Mouse (Mus musculus): ENCODE results near the gene Dbndd2.
A peak's percentile ranks its signal among the peaks of the same experiment; 100 is the strongest.

Dbndd2 gene

DNA sequence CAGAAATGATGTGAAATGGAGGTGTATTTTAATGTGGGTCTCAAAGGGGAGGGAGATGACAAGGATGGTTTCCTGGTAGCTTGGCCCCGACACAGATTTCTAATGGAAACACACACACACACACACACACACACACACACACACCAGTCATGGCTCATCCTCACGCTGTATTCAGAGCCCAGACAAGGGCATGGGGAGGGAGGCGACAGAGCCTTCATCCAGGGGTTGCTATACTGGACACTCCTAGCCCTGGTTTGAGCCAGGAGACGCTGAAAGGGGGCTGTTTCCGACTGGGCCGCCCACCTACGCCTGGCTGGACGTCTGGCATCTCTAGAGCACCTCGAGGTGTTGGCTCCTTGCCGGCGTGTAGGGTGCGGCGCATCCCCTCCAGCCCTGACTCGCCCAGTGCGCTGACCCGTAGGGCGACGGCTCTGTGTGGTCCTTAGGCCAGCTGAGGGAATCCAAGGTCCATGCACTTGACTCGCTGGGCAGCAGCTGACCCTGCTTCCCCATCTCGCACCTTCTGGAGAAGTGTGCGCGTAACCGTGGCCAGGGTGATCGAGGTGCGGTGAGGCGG is at the start of gene Dbndd2:
Gene Dbndd2, plus strand, starts transcription at position 426 of the 577 bp plus-strand sequence.
- DNase-seq (ENCODE audit: low spot score), result no peak

DNA sequence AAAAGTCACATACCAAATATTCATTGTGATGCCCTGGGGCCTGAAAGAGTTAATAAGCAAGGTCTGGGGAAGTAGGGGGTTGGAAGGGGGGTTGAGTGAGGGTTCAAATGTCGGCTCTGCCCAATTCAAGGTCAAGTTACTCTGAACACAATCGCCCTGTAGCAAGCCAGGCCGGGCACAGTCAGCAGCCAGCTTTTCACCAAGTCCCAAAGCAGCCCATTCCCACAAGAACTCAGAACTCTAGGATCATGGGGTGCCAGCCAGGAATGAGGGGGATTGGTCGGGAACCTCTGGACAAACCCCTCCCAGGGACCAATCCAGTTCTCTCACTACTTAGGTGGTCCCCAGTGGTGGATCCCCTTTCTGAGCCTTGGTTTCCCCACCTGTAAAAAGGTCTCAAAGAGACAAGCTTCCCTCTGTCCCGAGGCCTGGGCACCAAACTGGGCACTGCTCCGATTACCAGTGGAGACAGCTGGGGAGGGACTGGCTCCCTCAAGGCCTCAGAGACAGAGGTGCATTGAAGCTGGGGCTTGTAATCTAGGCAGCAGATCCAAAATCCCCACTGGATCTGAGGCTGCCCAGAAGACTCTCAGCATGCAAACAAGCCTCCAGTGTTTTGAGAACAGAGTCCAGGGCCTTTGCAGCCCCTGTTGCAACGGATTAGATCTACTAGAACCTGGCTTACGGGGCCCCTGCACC is 49.5 kb upstream of the Dbndd2 start:
- no peak for DNase-seq (ENCODE audit: low spot score)

DNA sequence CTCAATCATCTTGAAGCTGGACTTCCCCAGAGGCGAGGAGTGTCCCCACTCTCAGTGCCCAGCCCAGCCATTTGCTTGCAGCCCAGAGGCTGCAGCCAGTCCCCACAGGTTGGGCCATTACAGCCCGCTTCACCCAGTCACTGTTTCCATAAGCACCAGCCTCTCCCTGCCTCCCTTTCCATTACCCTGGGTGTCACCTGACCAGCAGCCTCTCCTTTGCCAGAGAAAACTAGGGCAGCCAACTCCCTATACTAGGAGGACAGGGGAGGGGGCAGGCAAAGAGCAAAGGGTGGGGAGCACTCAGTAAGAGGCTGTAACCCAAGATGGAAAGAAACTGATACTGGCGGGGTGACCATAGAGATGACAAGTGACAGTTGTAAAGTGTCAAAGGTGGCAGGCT is 48.9 kb upstream of the Dbndd2 start:
- DNase-seq (ENCODE audit: low spot score), result no peak

DNA sequence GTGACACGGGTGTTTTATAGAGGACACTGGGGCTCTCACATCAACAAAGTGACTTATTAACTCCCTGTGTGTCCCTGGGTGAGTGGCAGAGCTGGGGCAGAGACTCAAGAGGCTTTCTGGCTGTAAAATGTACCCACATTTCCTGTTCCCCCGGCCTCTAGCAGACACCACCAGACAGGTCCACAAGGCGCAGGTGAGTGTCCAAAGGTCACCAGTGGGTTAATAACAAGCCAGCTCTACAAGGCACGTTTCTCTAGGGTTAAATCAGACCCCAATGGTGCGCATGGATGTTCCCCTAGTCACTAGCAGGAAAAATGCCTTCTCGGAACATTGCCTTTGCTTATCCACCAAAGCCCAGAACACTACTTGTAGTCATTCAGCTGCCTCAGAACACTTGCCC is 48.2 kb upstream of the Dbndd2 start:
- DNase-seq (ENCODE audit: low spot score), result no peak

DNA sequence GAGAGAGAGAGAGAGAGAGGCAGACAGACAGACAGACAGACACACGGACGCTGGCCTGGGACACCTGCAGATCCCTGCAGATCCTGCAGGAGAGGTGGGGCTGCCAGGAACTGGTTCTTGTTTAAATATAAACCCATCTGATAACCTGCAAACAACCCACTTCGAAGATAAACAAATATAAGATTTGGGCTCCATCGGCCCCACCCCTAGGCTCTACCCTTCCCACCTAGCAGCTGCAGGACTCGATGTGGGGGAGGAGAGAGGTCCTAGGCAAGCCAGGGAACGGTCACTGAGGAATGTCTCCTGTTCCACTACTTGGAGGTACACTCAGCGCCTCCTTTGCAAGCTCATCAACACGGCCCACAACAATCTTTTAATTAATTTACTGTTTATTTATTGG is 47.6 kb upstream of the Dbndd2 start:
- DNase-seq (ENCODE audit: low spot score), result no peak

DNA sequence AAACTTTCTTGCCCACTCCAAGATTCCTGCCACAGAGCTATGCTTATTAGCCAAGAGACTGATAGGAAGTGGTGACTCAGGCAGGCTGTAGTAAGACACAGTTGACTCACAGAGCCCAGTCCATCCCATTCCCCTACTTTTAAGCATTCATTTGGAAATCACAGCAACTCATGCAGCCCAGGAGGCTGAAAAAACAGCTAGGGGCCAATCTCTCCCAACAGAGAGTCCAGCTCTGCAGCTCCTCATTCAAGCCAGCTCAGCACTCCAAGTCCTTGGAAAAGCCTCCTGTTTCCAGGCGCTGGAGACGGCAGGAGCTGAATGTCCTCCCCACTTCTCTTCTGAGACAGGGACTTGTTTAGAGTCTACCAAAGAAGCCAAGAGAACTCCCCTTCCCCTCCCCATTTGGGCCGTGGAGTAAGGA is 46.9 kb upstream of the Dbndd2 start:
- no peak for DNase-seq (ENCODE audit: low spot score)

DNA sequence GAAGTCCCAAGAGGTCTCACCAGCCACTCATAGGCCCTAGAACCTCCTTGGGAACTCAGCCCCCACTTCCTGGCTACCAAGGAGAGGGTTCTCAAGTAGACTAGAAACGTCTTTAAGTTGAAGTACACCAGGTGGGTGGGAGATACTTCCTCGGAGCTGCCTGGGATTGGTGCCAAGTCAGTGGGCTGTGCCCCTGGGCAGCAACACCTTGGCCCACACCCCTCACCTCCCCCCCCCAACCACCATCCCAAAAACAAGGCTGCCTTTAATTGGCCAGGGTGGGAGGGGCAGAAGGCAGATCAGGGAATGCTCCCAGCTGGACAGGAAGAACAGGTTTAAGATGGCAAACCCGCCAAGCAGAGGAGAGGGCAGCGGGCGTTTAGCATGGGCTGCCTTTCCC is 45.6 kb upstream of the Dbndd2 start:
- no peak for DNase-seq (ENCODE audit: low spot score)

DNA sequence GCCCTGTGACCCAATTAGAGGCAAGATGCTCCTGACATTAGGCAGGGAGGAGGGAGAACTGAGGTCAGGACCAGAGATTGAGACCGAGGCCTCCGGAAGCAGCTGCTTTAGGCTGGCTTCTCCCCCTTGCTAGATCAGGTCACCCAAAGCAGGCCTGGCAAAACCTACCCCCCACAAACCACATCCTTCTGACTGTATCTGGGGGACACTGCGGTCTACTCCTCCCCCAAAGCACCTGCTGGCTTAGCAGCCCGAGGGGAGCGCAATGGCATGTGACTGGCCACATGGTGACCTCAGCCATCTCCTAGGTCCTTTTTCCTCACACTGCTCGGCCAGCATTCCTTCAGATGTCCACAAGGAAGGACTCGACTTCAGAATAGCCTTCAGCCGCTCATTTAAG is 44.8 kb upstream of the Dbndd2 start:
- DNase-seq (ENCODE audit: low spot score), result no peak

DNA sequence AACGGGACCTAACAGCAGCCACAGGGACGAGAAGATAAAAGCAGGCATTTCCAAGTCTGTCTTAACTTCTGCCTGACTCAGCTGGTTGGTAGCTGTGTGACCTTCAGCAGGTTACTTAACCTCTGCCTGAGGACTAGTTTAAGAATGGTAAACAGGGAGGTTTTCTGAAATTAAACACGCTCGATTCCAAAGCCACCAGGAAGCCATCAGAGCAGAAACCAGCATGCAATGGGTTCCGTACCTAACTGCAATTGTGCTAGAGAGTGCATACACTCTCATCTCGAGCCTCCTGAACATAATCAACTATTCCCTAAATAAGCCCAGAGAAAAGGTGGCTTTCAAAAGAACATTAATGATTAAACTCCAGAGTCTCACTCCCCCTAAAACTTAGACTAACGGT is 44.2 kb upstream of the Dbndd2 start:
- no peak for DNase-seq (ENCODE audit: low spot score)

DNA sequence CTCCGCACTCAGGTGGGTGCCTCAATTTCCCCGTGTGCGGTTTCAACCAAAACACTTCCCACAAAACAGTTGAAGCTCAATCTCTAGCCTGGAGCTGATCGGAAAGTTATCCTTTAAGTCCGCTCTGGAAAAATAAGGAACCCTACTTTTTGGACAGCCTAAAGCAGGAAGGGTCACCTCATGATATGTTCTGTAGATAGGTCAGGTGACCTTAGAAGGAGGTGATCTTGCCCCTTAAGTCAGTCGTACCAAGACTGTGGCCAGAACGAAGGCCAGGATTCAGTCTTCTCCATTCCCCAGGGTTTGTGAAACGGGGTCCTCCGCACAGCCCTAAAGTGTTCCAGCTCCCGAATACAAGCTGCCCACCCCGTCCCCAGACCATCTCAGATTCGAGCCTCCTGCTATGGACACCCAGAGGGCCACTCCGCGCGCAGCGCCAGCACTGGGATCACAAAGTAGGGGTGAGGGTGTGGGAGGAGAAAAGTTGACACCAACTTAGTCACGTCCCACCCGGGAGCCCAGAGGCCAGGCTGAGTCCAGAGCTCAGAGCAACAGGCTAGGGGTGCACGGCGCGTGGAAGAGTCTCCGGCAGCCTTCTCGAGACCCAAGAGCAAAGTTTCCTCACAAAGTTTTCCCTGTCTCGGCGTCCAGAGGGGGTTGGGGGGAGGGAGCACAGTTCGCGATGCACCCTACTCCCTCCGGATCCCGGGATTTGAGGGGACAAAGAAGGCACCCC is 43.4 kb upstream of the Dbndd2 start:
- DNase-seq (ENCODE audit: low spot score), result no peak

DNA sequence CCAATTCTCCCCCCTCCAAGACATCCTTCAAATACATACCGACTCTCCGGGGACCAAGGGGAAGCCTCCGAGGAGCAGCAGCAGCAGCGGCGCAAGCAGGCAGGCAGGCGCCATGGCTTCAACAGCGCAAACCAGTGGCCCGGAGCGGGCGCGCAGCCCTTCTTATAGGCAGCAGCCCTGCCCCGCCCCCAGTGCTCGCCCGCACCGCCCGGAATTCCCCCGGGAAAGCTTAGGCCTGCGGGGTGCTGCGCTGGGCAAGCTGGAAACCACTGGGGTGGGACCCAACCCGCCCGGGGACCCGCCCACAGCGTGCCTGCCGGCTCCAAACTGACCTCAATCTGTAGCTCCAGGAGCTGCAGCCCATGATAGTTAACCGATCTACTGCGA is 42.9 kb upstream of the Dbndd2 start:
- DNase-seq (ENCODE audit: low spot score), result peak; percentile 84

DNA sequence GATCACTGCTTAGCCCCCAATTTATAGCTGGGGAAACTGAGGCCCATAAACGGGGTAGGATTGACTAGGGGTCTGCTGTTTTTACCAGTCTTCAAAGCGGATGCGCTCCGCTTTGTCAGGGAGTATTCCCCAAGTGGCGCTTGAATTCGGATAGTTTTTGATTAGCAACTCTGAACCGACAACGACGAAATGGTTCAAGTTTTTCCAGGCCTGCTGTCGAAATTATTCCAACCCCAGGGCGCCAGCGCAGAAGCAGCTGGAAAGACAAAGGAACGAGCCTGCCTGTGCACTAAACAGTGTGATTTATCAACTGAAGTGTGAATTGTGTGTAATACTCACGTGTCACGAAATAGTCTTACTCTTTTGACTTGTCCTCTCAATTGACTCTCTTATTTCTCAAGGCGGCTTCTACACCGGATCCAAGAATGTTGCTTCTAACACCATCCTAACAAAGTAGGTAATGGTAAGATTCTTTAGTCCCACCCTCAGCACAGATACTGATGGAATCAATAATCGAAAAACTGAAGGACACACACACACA is 42.4 kb upstream of the Dbndd2 start, which contains the start of gene Sdc4:
Gene Sdc4, minus strand, starts transcription at position 428 of the 541 bp plus-strand sequence.
- DNase-seq (ENCODE audit: low spot score), result no peak

DNA sequence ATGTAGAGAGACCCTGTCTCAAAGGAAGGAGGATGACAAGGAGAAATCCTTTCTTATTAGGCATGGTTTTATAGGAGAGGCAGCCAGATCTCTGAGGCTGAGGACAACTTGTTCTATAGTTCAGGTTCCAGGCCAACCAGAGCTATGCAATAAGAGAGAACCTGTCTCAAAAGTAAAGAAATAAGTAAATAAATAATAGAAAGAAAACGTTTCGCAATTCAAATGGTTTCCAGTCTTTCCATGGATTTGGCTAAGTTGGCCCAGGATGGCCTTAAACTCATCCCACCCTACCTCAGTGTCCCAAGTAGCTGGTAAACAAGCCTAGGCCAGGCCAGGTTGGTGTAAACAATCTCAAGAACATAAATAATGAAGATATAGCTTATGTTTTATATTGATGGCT is 41.2 kb upstream of the Dbndd2 start:
- DNase-seq (ENCODE audit: low spot score), result no peak

DNA sequence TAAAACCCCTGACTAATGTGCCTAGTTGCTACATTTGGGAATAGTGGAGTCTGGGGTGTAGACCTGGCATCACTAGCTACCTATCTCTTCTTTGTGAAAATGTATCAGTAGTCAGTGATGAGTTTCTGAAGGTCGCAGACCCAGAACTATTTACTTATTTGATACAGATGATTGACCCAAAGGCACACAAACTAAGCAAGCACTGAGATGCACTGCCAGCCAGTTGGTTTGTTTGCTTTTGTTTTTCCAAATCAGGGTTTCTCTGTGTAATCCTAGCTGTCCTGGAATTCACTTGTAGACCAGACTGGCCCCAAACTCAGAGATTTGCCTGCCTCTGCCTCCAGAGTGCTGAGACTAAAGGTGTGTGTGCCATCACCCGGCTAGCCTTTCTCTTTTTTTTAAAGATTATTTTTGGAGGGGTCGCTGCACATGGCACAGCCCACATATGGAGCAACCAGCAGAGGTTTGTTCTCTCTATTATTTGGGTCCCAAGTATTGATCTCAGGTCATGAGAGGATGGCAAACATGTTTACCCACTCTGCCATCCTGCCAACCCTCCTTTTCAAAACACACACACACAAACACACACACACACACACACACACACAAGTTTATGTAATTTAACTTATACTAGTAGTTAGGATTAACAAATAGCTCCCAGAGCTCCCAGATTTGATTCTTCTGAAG is 40.4 kb upstream of the Dbndd2 start:
- DNase-seq (ENCODE audit: low spot score), result no peak

DNA sequence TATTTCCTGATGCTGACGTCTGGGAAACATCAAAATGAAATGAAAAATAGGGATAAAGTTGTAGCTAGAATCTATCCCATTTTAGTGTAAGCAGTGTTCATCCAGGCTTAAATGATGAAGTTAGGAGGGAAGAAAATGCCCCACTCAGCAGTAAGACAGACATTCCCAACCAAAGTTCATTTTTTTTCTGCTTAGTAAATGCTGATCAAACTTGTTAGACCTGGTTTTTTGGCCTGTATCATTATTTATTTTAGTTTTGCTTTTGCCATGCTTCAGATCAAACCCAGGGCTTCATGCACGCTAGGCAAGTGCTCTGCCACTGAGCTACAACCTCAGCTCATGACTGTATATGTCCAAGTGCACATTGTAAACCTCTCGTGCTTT is 39.8 kb upstream of the Dbndd2 start:
- no peak for DNase-seq (ENCODE audit: low spot score)

DNA sequence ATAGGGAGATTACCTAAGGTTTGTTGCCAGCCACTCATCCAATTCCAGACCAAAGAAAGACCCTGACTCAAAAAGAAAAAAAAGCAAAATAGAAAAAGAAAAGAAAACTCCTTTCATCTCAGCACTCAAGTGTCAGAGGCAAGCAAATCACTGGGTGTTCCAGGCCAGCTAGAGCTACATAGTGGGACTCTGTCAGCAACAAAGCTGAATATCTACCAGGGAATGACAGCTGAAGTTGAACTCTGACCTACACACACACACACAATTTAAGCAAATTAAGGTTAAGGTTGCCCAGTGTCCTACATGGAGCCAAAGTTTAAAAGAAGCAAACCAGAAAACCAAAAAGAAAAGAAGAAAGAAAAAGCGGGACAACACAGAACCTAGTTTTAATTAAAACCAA is 37.8 kb upstream of the Dbndd2 start:
- no peak for DNase-seq (ENCODE audit: low spot score)

DNA sequence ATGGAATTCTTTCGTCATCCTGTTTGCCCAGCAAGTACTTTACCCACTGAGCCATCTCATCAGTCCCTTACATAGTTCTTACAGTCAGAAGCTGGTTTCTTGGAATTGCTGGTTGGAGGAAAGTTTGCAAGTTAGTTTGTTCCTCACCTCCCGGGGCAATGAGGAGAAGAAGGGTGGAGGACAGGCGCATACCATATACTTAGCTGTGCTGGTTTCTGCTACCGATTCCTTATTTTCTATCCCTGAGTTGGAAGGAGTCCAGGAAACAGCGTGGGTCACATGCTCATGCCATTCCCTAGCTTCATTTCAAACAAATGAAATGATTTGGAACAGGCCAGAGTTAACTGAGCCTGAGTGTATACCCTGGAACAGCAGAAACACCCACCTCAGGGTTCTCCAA is 37.0 kb upstream of the Dbndd2 start:
- DNase-seq (ENCODE audit: low spot score), result no peak

DNA sequence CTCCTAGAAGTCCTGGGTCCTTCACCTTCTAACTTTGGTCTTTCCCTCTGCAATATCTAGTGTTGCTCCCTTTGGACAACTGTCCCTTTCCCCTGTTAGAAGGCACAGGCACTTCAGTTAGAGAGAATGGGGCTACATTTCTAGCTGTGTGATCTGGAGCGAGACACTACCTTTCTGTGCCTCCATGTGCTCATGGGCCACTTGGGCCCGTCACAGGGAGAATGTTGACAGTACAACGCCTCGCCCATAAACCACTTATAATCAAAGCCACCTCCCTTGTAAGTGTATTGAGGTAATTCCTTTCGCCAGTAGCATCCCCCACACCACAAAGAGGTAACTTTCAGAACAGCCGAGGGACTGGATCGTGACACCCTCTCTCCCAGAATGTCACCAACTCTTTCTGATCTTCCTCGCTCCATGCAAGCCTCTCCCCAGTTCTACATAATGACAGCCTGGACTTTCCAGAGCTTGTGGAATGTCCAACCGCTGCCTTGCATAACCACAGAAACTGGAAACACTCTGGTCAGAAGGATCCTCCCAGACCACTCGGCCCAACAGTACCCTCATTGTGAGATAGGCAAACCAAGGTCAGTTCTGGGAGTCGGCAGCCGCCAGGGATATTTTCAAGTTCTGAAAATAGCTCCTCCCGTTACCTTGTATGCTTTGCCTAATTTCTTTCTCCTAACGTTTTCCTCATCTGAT is 36.4 kb upstream of the Dbndd2 start:
- no peak for DNase-seq (ENCODE audit: low spot score)

DNA sequence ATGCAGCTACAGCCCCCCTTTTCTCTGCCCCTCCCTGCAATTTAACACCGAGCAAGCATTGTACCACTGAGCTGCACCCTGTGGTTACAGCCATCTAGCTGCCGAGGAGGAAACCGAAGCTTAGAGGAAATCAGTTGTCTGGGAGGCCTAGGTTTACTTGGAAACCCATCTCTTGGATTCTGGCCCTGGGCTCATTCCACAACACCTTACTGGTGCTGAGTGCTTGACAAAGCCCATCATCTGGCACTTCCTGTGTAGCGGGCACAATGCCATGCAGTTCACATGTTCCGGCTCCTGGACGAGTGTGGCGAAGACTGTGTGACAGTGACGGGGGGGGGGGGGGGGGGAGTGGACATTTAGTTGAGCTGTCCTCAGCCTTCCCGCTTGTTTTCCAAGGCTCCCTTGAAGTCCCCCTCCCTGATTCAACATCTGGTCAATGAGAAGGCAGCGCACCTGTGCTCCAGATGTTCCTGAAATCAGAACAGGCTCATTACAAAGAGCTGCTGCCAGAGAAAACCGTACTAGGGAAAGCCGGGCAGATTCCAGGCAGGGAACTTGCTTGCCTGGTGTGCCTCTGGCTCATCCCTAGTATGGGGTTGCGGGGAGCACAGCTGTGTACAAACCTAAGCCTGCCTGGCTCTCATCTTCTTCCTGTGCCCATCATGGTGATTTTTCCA is 33.8 kb upstream of the Dbndd2 start:
- no peak for DNase-seq (ENCODE audit: low spot score)

DNA sequence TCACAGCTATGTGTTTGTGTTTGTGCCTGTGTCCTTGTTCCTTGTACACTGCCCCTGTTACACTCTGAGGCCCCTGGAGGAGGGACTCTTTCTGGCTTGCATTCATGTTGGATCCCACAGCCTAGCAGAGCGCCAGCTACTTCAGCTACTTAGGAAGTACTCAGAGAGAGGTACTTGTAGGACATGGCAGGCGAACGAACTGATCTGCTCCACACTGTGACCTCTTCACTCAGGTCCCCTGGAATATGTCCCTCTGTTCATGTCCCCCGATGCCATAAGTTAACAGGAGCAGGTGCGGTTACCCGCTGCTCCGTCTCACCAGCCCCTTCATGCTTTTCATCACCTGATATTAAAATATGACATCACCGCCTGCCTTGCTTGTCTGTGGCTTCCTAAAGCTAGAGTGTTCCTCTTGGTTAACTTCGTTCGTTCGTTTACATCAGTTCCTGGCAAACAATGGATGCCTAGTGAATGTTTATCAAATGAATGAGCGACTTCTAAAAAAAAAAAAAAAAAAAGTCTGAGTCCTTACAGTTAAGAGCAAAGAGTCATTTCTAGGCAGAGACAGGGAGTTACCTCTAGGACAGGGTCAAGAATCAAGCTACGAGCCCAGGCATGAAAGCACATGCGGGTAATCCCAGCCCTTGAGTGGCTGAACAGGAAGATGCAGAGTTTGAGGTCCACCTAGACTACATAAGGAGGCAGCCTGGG is 32.7 kb upstream of the Dbndd2 start:
- no peak for DNase-seq (ENCODE audit: low spot score)
